Mouse (Mus musculus) 3134 (cell line): Measurements from ENCODE around the gene Cutal.

ENCODE experiments used
- DNase-seq: peaks from one replicate; pipeline ENCODE4 v3.0.0-alpha.2; 2011; ENCODE audit warnings: low spot score; ENCODE audit not compliant: insufficient read length; ENCODE audit errors: extremely low read depth

The Cutal gene

GRCm38 (mm10) chr2:34914069-34914822 is 40.0 kb downstream of the Cutal start:
- DNase-seq, result peak; percentile 84

- DNase-seq, result no peak
Measured at GRCm38 (mm10) chr2:34914823-34915082, 40.6 kb downstream of the Cutal start.

- DNase-seq, result no peak
Measured at GRCm38 (mm10) chr2:34915103-34915502, 40.9 kb downstream of the Cutal start.

GRCm38 (mm10) chr2:34920144-34920543 is 45.9 kb downstream of the Cutal start:
- no peak for DNase-seq

GRCm38 (mm10) chr2:34922729-34923128 is 48.5 kb downstream of the Cutal start:
- no peak for DNase-seq

- DNase-seq, result no peak
Measured at GRCm38 (mm10) chr2:34927320-34927719, 53.1 kb downstream of the Cutal start.

- DNase-seq, result no peak
Measured at GRCm38 (mm10) chr2:34937460-34937859, 63.3 kb downstream of the Cutal start.

GRCm38 (mm10) chr2:34938269-34939208 is 64.3 kb downstream of the Cutal start:
- peak; percentile 76 for DNase-seq

GRCm38 (mm10) chr2:34940246-34940645 is 66.0 kb downstream of the Cutal start:
- no peak for DNase-seq

GRCm38 (mm10) chr2:34941061-34941675 is 67.0 kb downstream of the Cutal start:
- no peak for DNase-seq
